Mouse (Mus musculus) neural tube, embryonic 13.5 days (tissue): ENCODE measurements around the gene Clstn1. TPM values are rescaled to one million over a fixed set of nuclear protein-coding genes. Genes with fewer than 3 reads are reported as not detected.
A peak's percentile ranks its signal among the peaks of the same experiment; 100 is the strongest.

ENCODE experiments used
- ATAC-seq: fragments of 200-750 bp; cut with Nextera tagmentation; 2 replicates; pipeline ENCODE4 v1.8.0; 2017; ENCODE audit warnings: low read depth, mild to moderate bottlenecking, moderate TSS enrichment, moderate library complexity
- H3K27ac ChIP-seq: fragments of 300-500 bp; sonication (generic); replicated peaks from 2 replicates; pipeline ENCODE4 v1.5.1; 2015; ENCODE audit warnings: moderate library complexity, mild to moderate bottlenecking, inconsistent platforms
- H3K27me3 ChIP-seq: fragments of 300-500 bp; sonication (generic); 2 replicates; pipeline ENCODE4 v1.6.1; 2015; ENCODE audit warnings: mild to moderate bottlenecking, inconsistent platforms
- H3K36me3 ChIP-seq: fragments of 300-500 bp; sonication (generic); 2 replicates; pipeline ENCODE4 v1.6.1; 2015; ENCODE audit warnings: mild to moderate bottlenecking, inconsistent platforms
- H3K4me1 ChIP-seq: fragments of 300-500 bp; sonication (generic); replicated peaks from 2 replicates; pipeline ENCODE4 v1.6.1; 2015; ENCODE audit warnings: inconsistent platforms
- H3K4me2 ChIP-seq: fragments of 300-500 bp; sonication (generic); 2 replicates; pipeline ENCODE4 v1.6.1; 2015; ENCODE audit warnings: inconsistent platforms, mild to moderate bottlenecking, moderate library complexity
- H3K4me3 ChIP-seq: fragments of 300-500 bp; sonication (generic); 2 replicates; pipeline ENCODE4 v1.5.1; 2015; ENCODE audit warnings: mild to moderate bottlenecking, inconsistent platforms
- H3K9ac ChIP-seq: fragments of 300-500 bp; sonication (generic); 2 replicates; pipeline ENCODE4 v1.6.1; 2015; ENCODE audit warnings: moderate library complexity, mild to moderate bottlenecking, inconsistent platforms
- H3K9me3 ChIP-seq: fragments of 300-500 bp; sonication (generic); 2 replicates; pipeline ENCODE4 v1.6.1; 2016; ENCODE audit warnings: inconsistent platforms
- WGBS: fragments of 180-500 bp; shearing (Covaris S2); methylation state at CpG from one replicate; pipeline ENCODE4 v1.1.7; 2015; 5-methylcytosine and 5-hydroxymethylcytosine counted together
- polyA plus RNA-seq: library from polyadenylated mRNA; unstranded; fragments of >200 nt; fragmentation: Nextera tagmentation; extraction: Ambion mirVana; gene quantifications from 2 replicates; pipeline ENCODE4 v1.2.1, GENCODE M21; 2015

Gene Clstn1
- polyA plus RNA-seq, 1 experiment from 2014 or later, result 142 TPM

DNA sequence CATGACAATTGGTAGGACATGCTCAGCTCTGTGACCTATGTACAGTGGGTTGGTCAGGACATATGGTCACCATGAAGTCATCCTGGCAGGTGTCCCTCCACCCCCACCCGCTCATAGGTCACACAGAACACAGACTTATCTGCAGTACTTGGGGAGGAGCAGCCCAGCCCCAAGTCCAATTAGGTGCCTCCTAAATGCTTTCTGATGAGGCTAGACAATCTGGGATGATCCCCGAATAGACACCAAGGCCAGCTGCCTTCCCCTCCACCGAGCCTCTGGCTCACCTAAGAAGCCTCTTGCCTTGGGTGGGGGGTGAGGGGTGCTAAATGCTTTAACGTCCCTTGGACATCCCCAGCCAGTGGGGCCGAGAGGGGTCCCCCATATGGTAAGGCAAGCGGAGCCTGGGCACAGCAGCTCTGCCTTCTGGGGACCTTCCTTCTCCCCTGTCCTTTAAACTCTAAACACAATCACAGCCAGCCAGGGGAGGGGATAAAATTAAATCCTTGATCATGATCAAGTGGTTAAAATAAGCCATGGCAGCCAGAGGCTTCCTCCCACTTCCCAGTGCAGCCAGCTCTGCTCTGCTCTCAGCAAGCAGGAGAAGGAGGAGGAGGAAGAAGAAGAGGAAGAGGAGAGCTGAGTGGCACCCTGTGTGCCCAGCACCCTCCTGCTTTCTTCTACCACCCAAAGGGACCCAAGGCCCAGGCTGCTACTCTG is 16.3 kb upstream of the Clstn1 start:
- no peak overlapping the region for H3K9ac ChIP-seq
- H3K36me3 ChIP-seq, result peaks cover 4% of the 10 kb centered on the region; the same call in 1 of the 2 replicates
- ATAC-seq, result no peak
- no peak overlapping the region for H3K27ac ChIP-seq
- H3K4me2 ChIP-seq, result no peak overlapping the region
- H3K27me3 ChIP-seq, result no peaks in the 10 kb centered on the region
- 84% methylated on average over 6 of the region's 6 CpGs for WGBS
- peaks cover 37% of the 10 kb centered on the region for H3K4me1 ChIP-seq
- H3K9me3 ChIP-seq, result no peaks in the 10 kb centered on the region
- no peak overlapping the region for H3K4me3 ChIP-seq

DNA sequence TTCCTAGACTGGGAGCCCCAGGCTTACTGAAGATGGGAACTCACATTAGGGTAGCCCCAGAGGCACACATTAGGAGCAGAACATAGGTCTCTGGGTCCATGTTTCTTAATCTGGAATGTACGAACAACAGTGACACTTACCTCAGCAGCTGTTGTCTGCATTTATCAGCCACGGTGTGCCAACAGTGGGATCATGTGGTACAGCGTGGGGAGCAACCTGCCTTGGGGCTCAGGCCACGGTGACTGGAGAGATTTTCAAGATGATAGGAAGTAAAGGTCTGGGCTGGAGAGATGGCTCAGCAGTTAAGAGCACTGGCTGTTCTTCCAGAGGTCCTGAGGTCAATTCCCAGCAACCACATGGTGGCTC is 15.8 kb upstream of the Clstn1 start:
- ATAC-seq, result no peak
- Histone ChIP-seq H3K27me3 (no peaks in the 10 kb centered on the region), H3K27ac (no peak overlapping the region), H3K36me3 (peaks cover 4% of the 10 kb centered on the region; the same call in 1 of the 2 replicates), H3K4me1 (peaks cover 33% of the 10 kb centered on the region), H3K9ac (no peak overlapping the region), H3K4me2 (no peak overlapping the region), H3K9me3 (no peaks in the 10 kb centered on the region), H3K4me3 (no peak overlapping the region)
- 87% methylated on average over 4 of the region's 4 CpGs for WGBS

DNA sequence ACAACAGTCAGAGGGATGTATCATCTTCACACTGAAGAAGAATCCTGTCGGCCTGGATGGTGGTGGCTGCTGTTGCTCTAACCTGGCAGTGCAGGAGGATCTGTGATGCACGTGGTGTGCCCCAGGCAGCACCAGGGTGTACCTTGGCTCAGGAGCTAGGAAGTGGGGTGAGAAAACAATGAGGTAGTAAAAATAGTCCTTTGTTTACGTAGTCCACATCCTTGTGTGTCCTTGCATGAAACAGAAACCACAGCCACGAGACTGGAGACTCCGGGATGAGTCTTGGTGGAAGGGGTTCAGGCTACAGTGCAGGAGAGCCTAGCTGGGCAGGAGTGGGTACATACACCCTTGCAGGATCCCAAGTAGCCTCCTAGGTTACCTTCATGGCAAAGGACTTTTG is 15.1 kb upstream of the Clstn1 start:
- H3K27me3 ChIP-seq, result no peaks in the 10 kb centered on the region
- H3K36me3 ChIP-seq, result no peaks in the 10 kb centered on the region
- 79% methylated on average over 5 of the region's 5 CpGs for WGBS
- no peaks in the 10 kb centered on the region for H3K9me3 ChIP-seq
- H3K27ac ChIP-seq, result no peak overlapping the region
- H3K9ac ChIP-seq, result no peak overlapping the region
- H3K4me1 ChIP-seq, result peaks cover 33% of the 10 kb centered on the region
- H3K4me3 ChIP-seq, result no peak overlapping the region
- no peak overlapping the region for H3K4me2 ChIP-seq
- ATAC-seq, result no peak

DNA sequence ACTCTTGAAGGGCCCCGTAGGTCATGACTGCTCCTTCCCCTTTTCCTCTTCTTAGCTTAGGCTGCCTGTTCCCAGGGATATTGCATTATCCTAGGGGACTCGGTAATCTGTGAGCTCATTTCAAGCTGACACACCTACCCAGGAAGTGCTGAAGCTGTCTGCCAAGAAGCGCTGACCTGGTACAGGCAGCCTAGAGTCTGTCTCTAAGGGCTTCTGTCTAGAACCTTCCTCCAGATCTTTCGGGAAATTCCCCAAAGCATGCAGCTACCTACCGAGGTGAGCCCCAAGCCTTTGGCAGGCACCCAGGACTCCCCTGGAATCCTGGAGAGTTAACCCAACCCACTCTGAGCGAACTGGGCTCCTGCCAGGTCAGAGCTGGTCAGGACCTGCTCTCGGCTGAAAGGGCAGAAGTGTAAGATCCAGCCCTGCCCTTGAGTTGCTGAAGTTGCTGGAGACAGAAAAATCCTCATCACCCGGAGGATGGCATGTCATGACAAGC is 14.6 kb upstream of the Clstn1 start:
- WGBS, result 70% methylated on average over 8 of the region's 8 CpGs
- ATAC-seq, result no peak
- Histone ChIP-seq H3K9ac (no peak overlapping the region), H3K4me1 (peaks cover 38% of the 10 kb centered on the region), H3K9me3 (no peaks in the 10 kb centered on the region), H3K27ac (no peak overlapping the region), H3K36me3 (no peaks in the 10 kb centered on the region), H3K4me2 (no peak overlapping the region), H3K4me3 (no peak overlapping the region), H3K27me3 (no peaks in the 10 kb centered on the region)

DNA sequence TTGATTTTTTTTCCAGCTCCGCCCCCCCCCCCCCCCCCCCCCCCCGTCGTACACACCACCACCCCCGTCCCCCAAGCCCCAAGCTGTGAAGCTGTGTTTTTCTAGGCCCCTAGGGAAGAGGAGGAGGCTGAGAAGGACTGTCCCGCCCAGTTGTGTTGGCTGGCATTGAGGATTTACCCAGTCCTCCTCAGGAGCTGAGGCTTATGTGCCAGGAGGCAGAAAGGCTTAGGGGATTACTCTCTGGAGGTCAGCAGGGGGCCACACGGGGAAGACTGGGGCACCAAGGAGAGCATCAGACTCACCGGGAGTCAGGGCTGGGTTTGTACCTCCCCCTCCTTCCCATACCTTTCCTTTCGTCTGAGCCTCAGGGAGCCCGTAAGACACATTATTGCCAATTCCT is 13.8 kb upstream of the Clstn1 start:
- H3K4me2 ChIP-seq, result no peak overlapping the region
- H3K9me3 ChIP-seq, result no peaks in the 10 kb centered on the region
- H3K4me3 ChIP-seq, result no peak overlapping the region
- H3K9ac ChIP-seq, result no peak overlapping the region
- WGBS, result 41% methylated on average over 5 of the region's 9 CpGs
- H3K27ac ChIP-seq, result no peak overlapping the region
- H3K27me3 ChIP-seq, result no peaks in the 10 kb centered on the region
- ATAC-seq, result no peak
- peaks cover 40% of the 10 kb centered on the region for H3K4me1 ChIP-seq
- H3K36me3 ChIP-seq, result no peaks in the 10 kb centered on the region

DNA sequence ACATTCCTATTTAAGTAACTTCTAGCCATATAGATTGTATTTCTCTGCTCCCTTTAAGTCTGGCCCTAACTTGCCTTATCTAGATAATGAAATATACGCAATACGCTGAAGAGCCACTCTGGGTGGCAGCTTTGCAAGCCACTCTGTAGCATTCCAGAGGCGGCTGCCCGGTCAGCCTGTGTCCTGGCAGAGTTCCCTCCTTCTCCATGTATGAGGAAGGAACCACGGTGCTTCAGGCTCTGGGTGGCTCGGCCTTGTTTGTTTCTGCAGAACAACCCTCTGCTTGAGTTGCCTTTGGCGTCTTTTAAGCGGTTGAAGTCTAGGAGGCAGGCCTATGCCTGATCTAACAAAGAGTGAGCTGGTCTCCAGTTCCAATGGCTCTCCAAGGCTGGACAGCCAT is 13.4 kb upstream of the Clstn1 start:
- no peak overlapping the region for H3K4me2 ChIP-seq
- no peak for ATAC-seq
- H3K36me3 ChIP-seq, result no peaks in the 10 kb centered on the region
- H3K4me1 ChIP-seq, result peaks cover 40% of the 10 kb centered on the region
- no peaks in the 10 kb centered on the region for H3K27me3 ChIP-seq
- 75% methylated on average over 8 of the region's 8 CpGs for WGBS
- H3K4me3 ChIP-seq, result no peak overlapping the region
- H3K9ac ChIP-seq, result no peak overlapping the region
- H3K27ac ChIP-seq, result no peak overlapping the region
- H3K9me3 ChIP-seq, result no peaks in the 10 kb centered on the region

DNA sequence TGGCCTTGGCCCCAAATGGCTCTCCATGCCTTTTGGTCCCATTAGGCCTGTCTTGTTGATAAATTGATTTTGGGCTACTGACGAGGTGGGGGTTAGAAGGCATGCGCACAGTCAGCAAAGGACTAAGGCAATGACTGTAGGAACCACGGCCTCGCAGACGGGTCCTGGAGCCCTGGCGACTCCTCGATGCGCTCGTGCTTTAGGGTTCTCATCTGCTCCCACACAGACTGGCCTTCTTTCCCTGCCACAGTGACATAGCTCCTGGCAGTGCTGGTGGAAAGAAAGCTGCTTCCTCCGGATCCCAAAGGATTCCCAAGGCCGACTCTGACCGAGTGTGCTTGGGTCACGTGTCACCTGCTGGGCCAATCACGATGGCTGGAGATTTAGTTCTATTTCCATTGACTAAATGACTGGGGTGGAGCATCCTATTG is 11.9 kb upstream of the Clstn1 start:
- H3K4me2 ChIP-seq, result no peak overlapping the region
- 54% methylated on average over 14 of the region's 14 CpGs for WGBS
- H3K9me3 ChIP-seq, result no peaks in the 10 kb centered on the region
- H3K27me3 ChIP-seq, result no peaks in the 10 kb centered on the region
- no peak overlapping the region for H3K9ac ChIP-seq
- H3K4me3 ChIP-seq, result no peak overlapping the region
- H3K4me1 ChIP-seq, result peaks cover 56% of the 10 kb centered on the region
- peak overlapping the region; percentile 38; the same call in 1 of the 2 replicates for H3K27ac ChIP-seq
- no peaks in the 10 kb centered on the region for H3K36me3 ChIP-seq
- no peak for ATAC-seq

DNA sequence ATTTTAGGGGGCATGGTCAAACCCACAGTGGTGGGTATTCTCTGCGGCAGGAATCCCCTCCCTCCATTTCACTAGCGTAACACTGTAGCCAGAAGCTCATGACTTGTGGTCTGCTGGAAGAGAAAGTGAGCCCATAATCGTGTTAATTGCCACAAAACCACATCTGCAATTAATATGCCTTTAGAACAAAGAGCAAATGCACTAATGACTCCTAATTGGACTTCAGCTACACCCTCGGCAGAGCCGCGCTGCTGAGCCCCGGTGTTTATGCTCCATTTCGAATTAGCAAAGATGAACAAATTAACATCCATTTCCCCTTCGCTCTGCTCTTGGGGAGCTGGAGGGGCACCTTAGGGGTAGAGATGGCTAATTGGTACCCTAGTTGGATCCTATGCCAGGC is 10.2 kb upstream of the Clstn1 start:
- no peaks in the 10 kb centered on the region for H3K36me3 ChIP-seq
- H3K9me3 ChIP-seq, result no peaks in the 10 kb centered on the region
- H3K4me3 ChIP-seq, result no peak overlapping the region
- peaks cover 56% of the 10 kb centered on the region for H3K4me1 ChIP-seq
- peak overlapping the region; percentile 81 for H3K27ac ChIP-seq
- H3K27me3 ChIP-seq, result no peaks in the 10 kb centered on the region
- H3K4me2 ChIP-seq, result no peak overlapping the region
- 54% methylated on average over 9 of the region's 9 CpGs for WGBS
- ATAC-seq, result no peak
- H3K9ac ChIP-seq, result no peak overlapping the region

DNA sequence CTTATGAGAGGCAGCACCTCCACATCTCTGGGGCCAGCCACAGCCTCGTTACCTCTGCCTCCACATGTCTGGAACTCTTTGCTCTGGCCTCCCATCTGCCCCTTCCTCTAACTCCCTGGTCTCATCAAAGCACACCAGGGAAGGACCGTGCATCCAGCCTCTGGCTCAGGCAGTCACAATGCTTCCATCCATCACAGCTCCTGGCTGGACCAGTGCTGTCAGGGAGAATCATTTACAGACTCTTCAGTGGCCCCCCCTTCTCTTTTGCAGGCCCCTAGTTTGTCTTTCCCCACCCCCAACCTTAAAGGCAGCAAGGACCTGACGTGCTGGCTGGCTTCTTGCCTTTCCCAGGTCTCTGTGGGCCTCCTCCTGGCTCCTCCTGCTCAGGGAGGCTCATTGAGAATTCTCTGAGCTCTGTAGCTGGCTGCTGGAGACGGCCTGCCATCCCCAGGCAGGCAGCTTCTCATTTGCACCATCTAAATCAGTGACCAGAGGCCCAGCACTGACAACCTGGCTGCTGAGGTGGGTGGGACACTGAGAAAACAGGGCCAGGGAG is 9.2 kb upstream of the Clstn1 start:
- peak; percentile 58 for ATAC-seq
- Histone ChIP-seq H3K9ac (peak overlapping the region; percentile 50), H3K9me3 (no peaks in the 10 kb centered on the region), H3K4me2 (no peak overlapping the region), H3K4me1 (peaks cover 48% of the 10 kb centered on the region), H3K27me3 (no peaks in the 10 kb centered on the region), H3K36me3 (no peaks in the 10 kb centered on the region), H3K27ac (peak overlapping the region; percentile 81), H3K4me3 (no peak overlapping the region)
- 3% methylated on average over 4 of the region's 4 CpGs for WGBS

DNA sequence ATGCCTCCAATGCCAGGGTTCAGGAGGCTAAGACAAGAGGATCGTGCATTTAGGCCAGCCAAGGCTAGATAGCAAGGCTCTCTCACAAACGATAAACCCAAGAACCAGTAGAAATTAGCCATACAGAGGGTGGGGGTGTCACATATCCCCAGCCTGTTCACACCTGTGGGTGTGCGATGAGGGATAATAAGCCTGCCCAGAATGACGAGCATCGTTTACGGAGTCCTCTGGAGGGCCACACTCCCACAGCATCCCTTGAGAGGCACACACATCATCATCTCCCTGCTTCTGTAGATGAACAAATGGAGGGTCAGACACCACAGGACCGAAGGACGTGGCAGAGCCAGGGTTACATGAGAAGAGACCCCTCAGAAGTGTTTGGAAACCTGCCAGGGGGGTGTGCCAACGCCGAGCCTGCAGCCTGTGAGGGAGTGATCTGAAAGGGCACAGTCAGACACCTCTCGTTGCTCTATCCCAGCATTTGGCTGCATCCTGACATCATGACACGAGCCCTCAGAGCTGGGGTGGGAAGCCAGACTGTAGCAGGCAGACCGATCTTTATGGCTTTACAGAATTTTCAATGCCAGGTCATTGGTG is 8.1 kb upstream of the Clstn1 start:
- H3K4me3 ChIP-seq, result no peak overlapping the region
- peak; percentile 30; the same call in 1 of the 2 replicates for ATAC-seq
- H3K4me1 ChIP-seq, result peaks cover 47% of the 10 kb centered on the region
- no peaks in the 10 kb centered on the region for H3K9me3 ChIP-seq
- peak overlapping the region; percentile 6; the same call in 1 of the 2 replicates for H3K27ac ChIP-seq
- H3K27me3 ChIP-seq, result no peaks in the 10 kb centered on the region
- WGBS, result 53% methylated on average over 13 of the region's 13 CpGs
- H3K4me2 ChIP-seq, result no peak overlapping the region
- H3K36me3 ChIP-seq, result no peaks in the 10 kb centered on the region
- no peak overlapping the region for H3K9ac ChIP-seq

DNA sequence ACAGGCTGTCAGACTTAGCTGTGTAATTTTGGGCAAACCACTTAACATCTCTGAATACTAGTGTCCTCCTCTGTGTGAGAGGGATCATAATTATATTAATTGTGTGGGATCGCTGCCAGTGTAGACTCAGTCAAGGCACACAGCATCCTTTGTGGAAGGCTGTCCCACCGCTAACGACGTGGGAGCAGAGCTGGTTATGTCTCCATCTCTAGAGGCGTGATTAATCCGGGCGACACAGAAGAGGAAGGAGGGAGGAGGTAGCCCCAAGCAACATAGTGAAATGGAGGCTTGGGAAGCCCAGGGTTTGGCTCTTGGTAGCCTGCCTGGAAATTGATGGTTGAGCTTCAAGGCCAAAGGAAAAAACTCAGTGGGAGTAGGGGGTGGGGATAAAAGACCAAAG is 7.4 kb upstream of the Clstn1 start:
- H3K36me3 ChIP-seq, result no peaks in the 10 kb centered on the region
- H3K4me1 ChIP-seq, result peaks cover 47% of the 10 kb centered on the region
- H3K9me3 ChIP-seq, result no peaks in the 10 kb centered on the region
- peak overlapping the region; percentile 6; the same call in 1 of the 2 replicates for H3K27ac ChIP-seq
- H3K9ac ChIP-seq, result no peak overlapping the region
- H3K27me3 ChIP-seq, result no peaks in the 10 kb centered on the region
- no peak overlapping the region for H3K4me2 ChIP-seq
- H3K4me3 ChIP-seq, result no peak overlapping the region
- WGBS, result 36% methylated on average over 7 of the region's 7 CpGs
- ATAC-seq, result no peak

DNA sequence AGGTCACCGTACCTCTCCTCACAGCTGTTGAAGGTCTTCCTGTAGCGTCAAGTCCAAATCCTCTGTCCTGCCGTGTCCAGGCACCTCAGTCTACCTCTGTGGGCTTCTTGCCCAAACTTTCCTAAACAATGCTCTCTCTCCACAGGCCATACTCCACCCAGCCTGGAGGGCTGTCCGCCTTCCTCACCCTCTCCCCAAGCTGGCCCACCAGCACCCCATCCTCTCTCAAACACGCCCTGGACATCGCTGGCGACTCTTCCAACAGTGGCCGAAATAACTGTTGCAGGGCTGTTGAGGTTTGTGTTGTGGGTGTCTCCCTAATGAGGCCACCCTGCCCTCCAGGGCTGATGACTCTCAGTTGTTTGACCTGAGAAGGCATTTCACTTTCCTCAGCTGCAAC is 1.0 kb upstream of the Clstn1 start:
- H3K9me3 ChIP-seq, result no peaks in the 10 kb centered on the region
- H3K4me3 ChIP-seq, result peak overlapping the region; percentile 91; the same call in 1 of the 2 replicates
- no peak for ATAC-seq
- no peaks in the 10 kb centered on the region for H3K36me3 ChIP-seq
- no peak overlapping the region for H3K27ac ChIP-seq
- H3K27me3 ChIP-seq, result no peaks in the 10 kb centered on the region; the same call in 1 of the 2 replicates
- H3K4me2 ChIP-seq, result peak overlapping the region; percentile 98
- no peak overlapping the region for H3K9ac ChIP-seq
- H3K4me1 ChIP-seq, result peaks cover 30% of the 10 kb centered on the region
- WGBS, result 86% methylated on average over 8 of the region's 8 CpGs
